Mouse (Mus musculus) hindbrain, embryonic 12.5 days (tissue): ENCODE measurements around the gene Cdc14a. TPM values are rescaled to one million over a fixed set of nuclear protein-coding genes. Genes with fewer than 3 reads are reported as not detected.

ENCODE experiments used
- ATAC-seq: fragments of 200-750 bp; cut with Nextera tagmentation; 2 replicates; pipeline ENCODE4 v1.8.0; 2017; ENCODE audit warnings: moderate TSS enrichment; ENCODE audit not compliant: low FRiP score
- H3K27ac ChIP-seq: fragments of 300-500 bp; sonication (generic); 2 replicates; pipeline ENCODE4 v1.5.1; 2016; ENCODE audit warnings: mild to moderate bottlenecking
- H3K27me3 ChIP-seq: fragments of 300-500 bp; sonication (generic); 2 replicates; pipeline ENCODE4 v1.6.1; 2016; ENCODE audit warnings: mild to moderate bottlenecking
- H3K36me3 ChIP-seq: fragments of 300-500 bp; sonication (generic); 2 replicates; pipeline ENCODE4 v1.6.1; 2016; ENCODE audit warnings: mild to moderate bottlenecking
- H3K4me1 ChIP-seq: fragments of 300-500 bp; sonication (generic); 2 replicates; pipeline ENCODE4 v1.6.1; 2016
- H3K4me2 ChIP-seq: fragments of 300-500 bp; sonication (generic); replicated peaks from 2 replicates; pipeline ENCODE4 v1.6.1; 2016; ENCODE audit warnings: mild to moderate bottlenecking
- H3K4me3 ChIP-seq: fragments of 300-500 bp; sonication (generic); 2 replicates; pipeline ENCODE4 v1.5.1; 2016; ENCODE audit warnings: mild to moderate bottlenecking
- H3K9ac ChIP-seq: fragments of 300-500 bp; sonication (generic); 2 replicates; pipeline ENCODE4 v1.6.1; 2016; ENCODE audit warnings: mild to moderate bottlenecking, moderate library complexity
- H3K9me3 ChIP-seq: fragments of 300-500 bp; sonication (generic); replicated peaks from 2 replicates; pipeline ENCODE4 v1.6.1; 2016; ENCODE audit warnings: mild to moderate bottlenecking
- WGBS: fragments of 180-500 bp; shearing (Covaris S2); methylation state at CpG from one replicate; pipeline ENCODE4 v1.1.7; 2016; 5-methylcytosine and 5-hydroxymethylcytosine counted together
- polyA plus RNA-seq: library from polyadenylated mRNA; unstranded; fragments of >200 nt; fragmentation: Nextera tagmentation; extraction: Ambion mirVana; gene quantifications from 2 replicates; pipeline ENCODE4 v1.2.1, GENCODE M21; 2016

Cdc14a gene
- polyA plus RNA-seq = 13.6 and 15.4 TPM in 2 replicates

- WGBS = under 1% methylated on average over 54 of the region's 64 CpGs
- Histone ChIP-seq H3K4me3 (peak within 1 kb of the TSS; percentile 95), H3K36me3 (no peaks in the 10 kb centered on the region; the same call in 1 of the 2 replicates), H3K4me1 (peaks cover 20% of the 10 kb centered on the region), H3K27me3 (no peaks in the 10 kb centered on the region), H3K9me3 (no peaks in the 10 kb centered on the region), H3K27ac (peak within 1 kb of the TSS; percentile 94), H3K9ac (peak within 1 kb of the TSS; percentile 95), H3K4me2 (peak within 1 kb of the TSS; percentile 91)
- ATAC-seq = peak; percentile 94
Observed at GRCm38 (mm10) chr3:116423353-116424159, at the start of gene Cdc14a. TSS of gene Cdc14a (minus strand) at chr3:116424032.

GRCm38 (mm10) chr3:116465709-116466108 is 41.9 kb upstream of the Cdc14a start:
- no peak for ATAC-seq
- H3K9ac ChIP-seq = no peak overlapping the region
- no peak overlapping the region for H3K27ac ChIP-seq
- H3K36me3 ChIP-seq = no peaks in the 10 kb centered on the region
- H3K9me3 ChIP-seq = no peaks in the 10 kb centered on the region
- H3K4me1 ChIP-seq = no peaks in the 10 kb centered on the region
- H3K4me2 ChIP-seq = no peak overlapping the region
- H3K4me3 ChIP-seq = no peak overlapping the region
- H3K27me3 ChIP-seq = no peaks in the 10 kb centered on the region
- WGBS = 90% methylated on average over 12 of the region's 12 CpGs

GRCm38 (mm10) chr3:116464318-116464717 is 40.5 kb upstream of the Cdc14a start:
- no peak for ATAC-seq
- H3K4me1 ChIP-seq = no peaks in the 10 kb centered on the region
- H3K27ac ChIP-seq = no peak overlapping the region
- H3K4me3 ChIP-seq = no peak overlapping the region
- H3K36me3 ChIP-seq = no peaks in the 10 kb centered on the region
- no peak overlapping the region for H3K4me2 ChIP-seq
- H3K27me3 ChIP-seq = no peaks in the 10 kb centered on the region
- no peak overlapping the region for H3K9ac ChIP-seq
- WGBS = 59% methylated on average over 2 of the region's 2 CpGs
- no peaks in the 10 kb centered on the region for H3K9me3 ChIP-seq

GRCm38 (mm10) chr3:116461053-116461452 is 37.2 kb upstream of the Cdc14a start:
- Histone ChIP-seq H3K27me3 (no peaks in the 10 kb centered on the region), H3K9ac (no peak overlapping the region), H3K27ac (no peak overlapping the region), H3K9me3 (no peaks in the 10 kb centered on the region), H3K4me3 (no peak overlapping the region), H3K4me2 (no peak overlapping the region), H3K36me3 (no peaks in the 10 kb centered on the region), H3K4me1 (no peaks in the 10 kb centered on the region)
- no peak for ATAC-seq
- WGBS = 80% methylated on average over 4 of the region's 4 CpGs

GRCm38 (mm10) chr3:116454529-116454928 is 30.7 kb upstream of the Cdc14a start:
- ATAC-seq = no peak
- Histone ChIP-seq H3K27ac (no peak overlapping the region), H3K4me3 (no peak overlapping the region), H3K9ac (no peak overlapping the region), H3K4me1 (no peaks in the 10 kb centered on the region), H3K4me2 (no peak overlapping the region), H3K27me3 (no peaks in the 10 kb centered on the region), H3K9me3 (no peaks in the 10 kb centered on the region), H3K36me3 (no peaks in the 10 kb centered on the region)
- 94% methylated on average over 1 of the region's 1 CpGs for WGBS

DNA sequence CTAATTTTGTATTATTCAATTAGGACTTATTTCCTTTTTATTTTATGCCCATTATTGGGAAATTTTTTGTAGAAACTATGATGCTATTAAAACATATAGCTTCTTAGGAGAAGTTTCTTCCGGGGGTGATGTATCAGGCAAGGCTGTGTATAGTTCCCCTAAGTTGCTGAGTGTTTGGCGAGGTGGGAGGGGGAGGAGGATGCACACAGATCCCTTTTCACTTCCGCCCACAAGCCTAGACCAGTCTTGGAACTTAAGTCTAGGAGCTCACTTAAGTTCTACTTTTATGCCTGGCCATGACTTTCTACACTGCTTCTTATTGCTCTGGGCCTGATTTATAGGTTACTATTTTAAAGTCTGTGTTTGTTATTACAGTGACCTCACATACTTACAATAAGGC is 26.9 kb upstream of the Cdc14a start:
- H3K9me3 ChIP-seq = no peaks in the 10 kb centered on the region
- no peak overlapping the region for H3K9ac ChIP-seq
- no peaks in the 10 kb centered on the region for H3K36me3 ChIP-seq
- no peak overlapping the region for H3K27ac ChIP-seq
- no peak overlapping the region for H3K4me3 ChIP-seq
- 85% methylated on average over 3 of the region's 3 CpGs for WGBS
- no peak overlapping the region for H3K4me2 ChIP-seq
- no peaks in the 10 kb centered on the region for H3K4me1 ChIP-seq
- ATAC-seq = no peak
- H3K27me3 ChIP-seq = no peaks in the 10 kb centered on the region

DNA sequence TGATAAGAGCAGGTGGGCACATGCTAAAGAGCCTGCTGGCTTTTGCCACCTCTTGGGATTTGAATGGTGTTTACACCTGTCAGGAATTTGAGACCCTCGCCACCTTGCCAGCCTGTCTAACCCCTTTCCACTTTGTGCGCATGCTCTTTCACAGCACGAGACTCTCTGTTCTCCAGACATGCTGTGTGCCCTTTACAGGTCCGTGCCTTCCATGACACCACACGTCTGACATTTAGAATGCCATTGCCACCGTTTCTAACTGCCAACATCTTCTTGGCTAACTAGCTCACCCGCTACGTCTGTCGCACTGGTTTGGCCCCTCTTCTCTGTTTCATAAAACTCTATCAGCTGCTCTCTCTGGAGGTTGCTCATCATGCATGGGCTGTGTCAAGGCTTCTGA is 20.5 kb upstream of the Cdc14a start:
- H3K4me1 ChIP-seq = no peaks in the 10 kb centered on the region
- no peak overlapping the region for H3K27ac ChIP-seq
- no peaks in the 10 kb centered on the region for H3K9me3 ChIP-seq
- 85% methylated on average over 9 of the region's 9 CpGs for WGBS
- no peak overlapping the region for H3K9ac ChIP-seq
- H3K36me3 ChIP-seq = no peaks in the 10 kb centered on the region
- H3K27me3 ChIP-seq = no peaks in the 10 kb centered on the region
- no peak overlapping the region for H3K4me3 ChIP-seq
- H3K4me2 ChIP-seq = no peak overlapping the region
- no peak for ATAC-seq

- H3K36me3 ChIP-seq = no peaks in the 10 kb centered on the region
- H3K4me1 ChIP-seq = no peaks in the 10 kb centered on the region
- WGBS = 55% methylated on average over 1 of the region's 1 CpGs
- H3K9ac ChIP-seq = no peak overlapping the region
- H3K9me3 ChIP-seq = no peaks in the 10 kb centered on the region
- ATAC-seq = no peak
- H3K4me2 ChIP-seq = no peak overlapping the region
- H3K27ac ChIP-seq = no peak overlapping the region
- H3K4me3 ChIP-seq = no peak overlapping the region
- no peaks in the 10 kb centered on the region for H3K27me3 ChIP-seq
Observed at GRCm38 (mm10) chr3:116442788-116443187, 19.0 kb upstream of the Cdc14a start.

DNA sequence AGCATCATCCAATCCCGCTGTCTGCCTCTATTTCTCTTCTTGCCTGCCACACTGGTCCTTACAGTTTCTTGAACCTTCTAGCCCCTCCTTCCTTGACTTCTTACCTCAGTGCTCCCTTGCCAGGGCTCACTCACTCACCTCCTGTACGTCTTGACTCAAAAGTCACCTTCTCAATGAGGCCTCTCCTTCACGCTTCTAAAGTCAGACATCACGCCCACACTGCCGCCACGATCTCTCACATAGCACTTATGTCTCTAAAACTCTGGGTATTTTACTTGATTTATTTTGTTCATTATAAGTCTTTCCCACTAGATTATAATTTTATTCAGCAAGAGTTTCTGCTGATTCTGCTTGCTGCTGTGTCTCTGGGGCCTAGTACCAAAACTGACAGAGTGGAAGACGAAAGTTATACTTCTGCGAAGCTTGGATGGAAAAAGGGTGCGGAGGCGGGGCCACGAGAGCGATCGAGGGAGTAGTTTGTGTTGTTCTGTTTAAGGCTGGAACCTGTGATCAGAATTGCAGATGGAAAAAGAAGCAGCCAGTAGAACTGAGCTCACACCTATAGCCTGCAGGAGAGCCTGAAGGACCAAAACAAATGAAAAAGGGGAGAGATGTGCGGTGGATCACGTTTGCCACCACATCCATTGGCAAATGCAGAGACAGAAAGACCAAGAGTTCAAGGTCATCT is 17.8 kb upstream of the Cdc14a start:
- no peak for ATAC-seq
- H3K4me1 ChIP-seq = no peaks in the 10 kb centered on the region
- H3K9me3 ChIP-seq = no peaks in the 10 kb centered on the region
- 90% methylated on average over 15 of the region's 15 CpGs for WGBS
- no peak overlapping the region for H3K9ac ChIP-seq
- H3K36me3 ChIP-seq = no peaks in the 10 kb centered on the region
- no peaks in the 10 kb centered on the region for H3K27me3 ChIP-seq
- no peak overlapping the region for H3K4me2 ChIP-seq
- no peak overlapping the region for H3K27ac ChIP-seq
- no peak overlapping the region for H3K4me3 ChIP-seq

DNA sequence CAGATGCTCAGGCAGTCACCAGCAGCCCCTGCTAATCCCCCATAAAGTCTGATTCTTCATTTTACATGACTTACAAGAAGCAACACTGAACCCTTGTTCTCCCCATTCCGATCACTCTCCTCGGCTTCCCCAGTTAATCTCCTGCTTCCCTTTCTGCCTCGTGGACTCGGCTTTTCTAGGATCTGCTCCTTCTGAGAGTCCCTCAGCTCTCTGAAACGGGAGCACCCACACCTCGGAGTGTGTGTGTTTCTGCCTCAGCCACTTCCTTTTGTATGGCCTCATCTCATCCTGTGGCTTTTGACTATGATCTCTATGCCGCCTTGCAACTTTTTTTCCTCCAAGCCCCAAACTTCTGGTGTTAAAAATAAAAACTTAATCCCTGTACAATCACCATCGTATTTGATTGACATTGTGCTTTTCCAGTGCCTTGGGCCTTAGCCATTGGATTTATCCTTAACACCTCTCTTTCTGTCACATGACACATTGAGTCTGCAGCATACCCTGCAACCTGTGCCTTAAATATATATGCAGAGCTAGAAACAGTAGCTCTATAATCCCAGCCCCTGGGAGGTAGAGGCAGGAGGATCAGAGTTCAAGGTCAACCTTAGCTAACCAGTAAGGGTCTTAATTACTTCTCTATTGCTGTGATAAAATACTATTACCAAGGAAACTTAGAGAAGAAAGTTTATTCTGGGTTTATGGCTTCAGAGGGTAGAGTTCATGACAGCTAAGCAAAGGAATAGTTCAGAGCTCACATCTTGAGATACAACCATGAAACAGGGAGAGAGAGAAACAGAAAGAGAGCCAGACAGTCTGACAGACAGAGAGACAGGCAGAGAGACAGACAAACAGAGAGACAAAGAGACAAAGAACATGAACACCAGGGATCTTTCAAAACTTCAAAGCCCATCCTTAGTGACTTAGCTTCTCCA is 16.5 kb upstream of the Cdc14a start:
- Histone ChIP-seq H3K27me3 (no peaks in the 10 kb centered on the region), H3K4me2 (no peak overlapping the region), H3K27ac (no peak overlapping the region), H3K9me3 (no peaks in the 10 kb centered on the region), H3K4me3 (no peak overlapping the region), H3K9ac (no peak overlapping the region), H3K4me1 (no peaks in the 10 kb centered on the region), H3K36me3 (no peaks in the 10 kb centered on the region)
- WGBS = 76% methylated on average over 8 of the region's 8 CpGs
- no peak for ATAC-seq

DNA sequence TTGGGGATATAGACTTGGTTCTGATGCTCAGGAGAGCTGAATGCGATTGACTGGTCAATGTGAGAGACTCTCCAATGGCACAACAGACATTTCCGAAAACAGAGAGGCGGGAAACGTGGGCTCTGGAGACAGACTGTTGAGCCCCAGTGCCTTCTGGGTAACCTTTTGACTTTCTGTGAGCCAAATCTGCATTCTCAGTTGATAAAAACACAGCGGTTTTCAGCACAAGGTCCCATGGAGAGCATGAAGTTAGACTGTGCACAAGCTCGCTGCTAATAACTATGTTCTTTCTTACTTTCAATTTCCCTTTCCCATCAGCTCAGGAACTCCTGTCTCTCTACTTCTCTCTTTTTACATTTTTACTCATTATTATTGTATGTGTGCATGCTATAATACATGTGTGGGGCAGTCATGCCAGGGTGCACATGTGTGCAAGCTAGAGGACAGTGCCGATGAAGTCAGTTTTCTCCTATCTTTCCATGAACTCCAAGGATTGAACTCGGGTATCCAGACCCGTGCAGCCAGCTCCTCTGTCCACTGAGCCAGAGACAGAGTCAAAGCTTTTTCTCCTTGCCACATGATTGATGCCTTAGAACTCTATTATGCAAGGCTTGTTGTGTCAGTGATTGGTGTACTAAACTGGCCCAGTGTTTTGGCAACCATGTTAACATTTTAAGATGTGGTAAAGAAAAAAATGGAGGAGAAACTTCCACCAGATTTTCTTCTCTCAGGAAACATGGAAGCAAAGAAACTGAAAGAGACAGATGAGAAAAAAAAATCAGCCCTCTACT is 13.2 kb upstream of the Cdc14a start:
- Histone ChIP-seq H3K4me3 (no peak overlapping the region), H3K27ac (no peak overlapping the region), H3K9ac (no peak overlapping the region), H3K27me3 (no peaks in the 10 kb centered on the region), H3K4me2 (no peak overlapping the region), H3K9me3 (no peaks in the 10 kb centered on the region), H3K4me1 (no peaks in the 10 kb centered on the region), H3K36me3 (no peaks in the 10 kb centered on the region)
- no peak for ATAC-seq
- WGBS = 86% methylated on average over 9 of the region's 9 CpGs
